Mouse (Mus musculus): ENCODE measurements around the gene Vav2. TPM values are rescaled to one million over a fixed set of nuclear protein-coding genes. Genes with fewer than 3 reads are reported as not detected.

Vav2 gene
- total RNA-seq, 2 experiments from 2014 or later = 10.2 to 13.1 TPM

- no peak for DNase-seq
Observed at GRCm38 (mm10) chr2:27410518-27411140, 16.2 kb downstream of the Vav2 start.

DNA sequence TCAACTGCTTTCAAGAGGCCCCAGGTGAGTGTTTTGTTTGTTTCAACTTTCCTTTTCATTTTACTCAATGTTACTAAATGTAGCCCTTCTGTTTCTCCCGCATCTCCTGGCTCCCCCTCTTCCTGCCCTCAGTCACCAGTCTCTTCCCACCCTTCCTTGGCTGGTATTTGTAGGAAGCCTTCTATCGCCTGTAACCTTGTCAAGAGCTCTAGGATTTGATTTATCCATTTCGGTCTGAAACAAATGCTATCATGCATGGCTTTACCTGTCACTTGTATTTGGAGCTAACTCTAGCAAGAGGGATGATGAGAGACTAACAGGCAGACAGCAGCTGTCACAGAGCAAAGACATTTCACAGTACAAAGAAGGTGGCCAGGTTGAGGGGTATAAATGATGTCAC is 18.6 kb downstream of the Vav2 start:
- no peak for DNase-seq

DNA sequence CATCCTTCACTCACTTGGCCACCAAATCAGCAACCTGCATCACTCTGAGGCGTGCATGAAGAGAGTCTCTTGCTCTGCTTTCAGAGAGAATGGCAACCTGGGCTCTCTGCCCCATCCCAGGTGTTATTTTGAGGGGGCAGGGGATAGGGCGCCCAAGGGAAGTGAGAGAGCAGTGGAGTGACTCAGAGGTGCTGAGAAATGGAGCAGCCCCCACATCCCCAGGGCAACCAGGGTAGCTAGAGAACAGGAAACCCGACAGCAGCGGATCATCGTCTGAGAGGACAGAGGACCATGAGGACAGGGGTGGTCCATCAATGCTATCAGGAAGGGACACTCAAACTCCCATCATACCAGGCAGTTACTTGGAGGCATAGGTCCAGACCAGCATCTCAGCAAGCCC is 19.9 kb downstream of the Vav2 start:
- DNase-seq = no peak

- DNase-seq = no peak
Observed at GRCm38 (mm10) chr2:27405094-27405884, 21.5 kb downstream of the Vav2 start.

GRCm38 (mm10) chr2:27404375-27405093 is 22.3 kb downstream of the Vav2 start:
- DNase-seq = no peak

DNA sequence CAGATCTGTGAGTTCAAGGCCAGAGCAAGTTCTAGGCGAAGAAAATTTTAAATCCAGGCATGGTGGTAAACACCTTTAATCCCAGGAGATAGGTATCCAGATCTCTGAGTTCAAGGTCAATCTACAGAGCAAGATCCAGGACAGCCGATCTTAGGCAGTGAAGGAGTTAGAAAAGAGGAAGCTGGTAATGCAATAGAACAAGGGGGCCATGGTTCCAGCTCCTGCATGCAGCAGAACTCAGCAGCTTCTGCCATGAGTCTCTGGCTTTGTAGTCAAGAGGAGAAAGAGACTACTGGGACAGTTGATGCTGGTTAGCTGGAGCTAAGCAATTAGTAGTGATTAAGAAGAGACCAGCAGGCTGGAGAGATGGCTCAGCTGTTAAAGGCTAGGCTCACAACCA is 25.3 kb downstream of the Vav2 start:
- no peak for DNase-seq

- DNase-seq = no peak
Observed at GRCm38 (mm10) chr2:27400083-27400482, 26.8 kb downstream of the Vav2 start.

DNA sequence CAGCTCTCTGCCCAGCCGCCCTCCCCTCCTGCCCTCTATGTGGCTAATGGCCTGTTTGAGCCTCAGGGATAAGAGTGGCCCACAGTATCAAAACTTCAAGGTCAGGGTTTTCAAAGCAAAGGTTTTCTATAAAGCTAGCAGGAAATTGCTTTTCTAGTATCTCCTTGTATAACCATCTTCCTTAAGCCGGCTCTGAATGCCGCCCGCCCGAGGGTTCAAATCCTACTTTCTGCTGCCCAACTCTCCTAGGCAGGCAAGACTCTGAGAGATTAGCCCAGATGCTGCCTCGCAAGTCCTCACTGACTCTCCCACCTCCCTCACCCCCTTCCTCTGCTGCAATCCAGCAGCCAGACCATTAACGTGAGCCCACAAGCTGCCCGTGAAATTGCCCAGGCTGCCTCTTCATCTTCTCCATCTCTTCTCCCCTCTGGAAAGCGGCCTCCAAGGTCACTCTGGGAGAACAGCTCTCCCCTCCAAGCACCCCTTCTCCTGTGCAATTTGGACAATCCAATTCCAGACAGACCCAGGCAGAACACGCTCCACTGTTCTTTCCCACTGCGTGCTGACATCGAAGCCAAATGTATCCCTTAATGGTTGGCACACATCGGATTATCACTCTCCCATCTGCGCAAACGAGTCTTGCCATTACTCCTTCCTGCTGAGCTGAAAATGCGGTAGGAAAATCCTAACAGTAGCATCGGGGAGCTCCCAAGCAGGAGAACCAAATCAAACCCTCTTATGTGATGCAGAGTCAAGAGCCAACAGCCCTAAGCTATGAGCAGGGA is 30.0 kb downstream of the Vav2 start:
- no peak for DNase-seq

DNA sequence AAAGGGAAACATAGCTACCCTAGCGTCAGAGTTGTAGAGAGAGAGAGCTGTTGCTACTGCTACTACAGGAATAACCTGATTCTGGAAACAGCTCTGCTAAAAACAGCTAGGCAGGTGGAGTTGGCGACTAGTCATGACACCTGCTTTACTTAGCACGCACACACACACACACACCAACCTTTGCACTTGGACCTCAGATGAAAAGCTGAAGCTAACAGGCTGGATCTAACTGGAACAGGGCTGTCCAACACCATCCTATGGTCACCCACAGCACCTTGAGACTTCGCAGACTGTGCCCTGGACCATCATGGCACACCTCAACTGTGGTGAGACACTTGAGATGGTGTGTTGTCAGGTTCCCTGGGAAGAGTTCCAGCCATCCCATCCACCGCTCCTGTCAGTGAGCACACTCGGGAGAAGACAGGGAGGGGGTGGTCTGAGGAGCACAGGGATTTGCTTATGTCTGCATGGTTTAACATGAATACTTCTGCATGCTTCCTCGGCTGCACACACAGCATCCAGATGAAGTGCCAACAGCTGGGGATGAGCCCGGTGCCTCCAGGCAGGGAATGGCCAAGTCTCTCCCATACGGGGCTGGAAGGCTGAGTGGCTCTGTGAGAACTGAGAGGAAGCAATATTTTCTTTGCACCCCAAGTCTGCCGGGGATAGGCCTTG is 32.5 kb downstream of the Vav2 start:
- DNase-seq = no peak

DNA sequence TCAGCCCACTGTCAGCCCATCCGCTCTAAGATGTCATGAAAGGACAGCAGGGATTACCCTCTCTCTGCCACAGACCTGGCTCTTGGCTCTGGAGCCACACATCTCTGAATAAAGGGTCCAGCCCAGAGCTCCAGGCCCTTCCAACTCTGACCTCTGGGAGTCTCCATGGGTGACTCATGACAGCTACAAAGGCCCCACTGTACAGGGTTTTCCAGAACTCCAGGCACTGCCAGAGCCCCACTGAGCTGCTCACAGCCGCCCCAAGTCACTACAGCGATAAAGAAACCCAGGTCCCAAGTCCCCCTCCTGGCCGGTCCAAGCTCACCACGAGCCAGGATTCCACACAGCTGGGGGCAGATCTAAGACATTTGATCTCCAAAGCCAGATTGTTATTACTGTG is 34.6 kb downstream of the Vav2 start:
- DNase-seq = peak; percentile 51 to 68

DNA sequence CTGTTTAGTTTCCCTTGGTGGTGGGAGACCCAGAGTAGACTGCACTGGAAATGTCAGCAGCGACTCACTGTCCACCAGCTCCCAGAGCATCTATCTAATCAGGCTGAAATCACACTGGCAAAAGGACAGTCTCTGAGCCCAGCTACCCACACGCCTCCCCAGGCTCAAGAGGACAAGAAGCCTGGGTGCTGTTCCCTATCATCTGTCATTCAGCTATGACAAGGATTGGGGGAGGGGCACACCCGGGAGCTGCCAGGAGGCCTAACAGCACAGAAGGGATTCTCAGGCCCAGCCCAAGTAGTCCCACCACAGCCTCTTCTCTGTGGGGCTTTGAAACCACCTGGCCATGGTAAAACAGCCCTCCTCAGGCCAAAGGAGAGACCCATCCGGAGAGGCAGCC is 36.1 kb downstream of the Vav2 start:
- DNase-seq = no peak

GRCm38 (mm10) chr2:27390325-27390724 is 36.5 kb downstream of the Vav2 start:
- no peak for DNase-seq

- no peak for DNase-seq
Observed at GRCm38 (mm10) chr2:27389272-27390162, 37.3 kb downstream of the Vav2 start.

DNA sequence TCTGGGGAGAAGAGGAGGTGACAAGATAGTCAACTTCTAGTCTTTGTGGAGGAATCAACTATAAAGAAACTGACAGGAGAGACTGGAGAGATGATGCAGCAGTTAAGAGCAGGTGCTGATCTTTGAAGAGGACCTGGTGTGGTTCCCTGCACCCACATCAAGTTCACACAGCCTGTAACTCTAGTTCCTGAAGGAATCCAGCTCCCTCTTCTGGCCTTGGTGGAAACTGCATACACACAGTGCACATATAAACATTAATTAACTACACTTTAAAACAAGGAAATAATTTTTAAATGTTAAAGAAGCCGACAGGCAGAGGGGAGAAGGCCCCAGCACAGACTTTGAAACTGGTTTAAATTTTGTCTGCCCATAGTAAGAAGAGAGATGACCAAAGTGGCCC is 39.6 kb downstream of the Vav2 start:
- no peak for DNase-seq

DNA sequence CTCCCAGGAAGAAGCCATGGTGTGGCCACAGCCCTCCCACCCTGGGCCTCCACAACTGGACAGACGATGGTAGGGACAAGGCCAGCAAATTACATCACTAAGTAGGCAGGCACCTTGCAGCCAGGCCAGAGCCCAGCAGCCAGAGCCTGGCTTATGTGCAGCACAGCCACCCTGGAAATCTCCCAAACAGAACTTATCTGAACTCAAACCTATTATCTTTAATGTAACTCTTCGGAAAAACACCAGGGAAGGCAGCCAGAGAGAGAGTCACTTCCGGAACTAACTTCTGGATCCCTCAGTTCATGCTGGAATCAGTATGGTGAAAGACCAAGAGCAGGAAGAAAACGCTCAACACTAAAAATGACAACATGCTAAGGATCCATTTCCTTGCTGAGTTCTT is 45.1 kb downstream of the Vav2 start:
- peak; percentile 70 to 74 for DNase-seq

- DNase-seq = peak in 1 of 2 experiments; percentile 18
Observed at GRCm38 (mm10) chr2:27381254-27381653, 45.6 kb downstream of the Vav2 start.

DNA sequence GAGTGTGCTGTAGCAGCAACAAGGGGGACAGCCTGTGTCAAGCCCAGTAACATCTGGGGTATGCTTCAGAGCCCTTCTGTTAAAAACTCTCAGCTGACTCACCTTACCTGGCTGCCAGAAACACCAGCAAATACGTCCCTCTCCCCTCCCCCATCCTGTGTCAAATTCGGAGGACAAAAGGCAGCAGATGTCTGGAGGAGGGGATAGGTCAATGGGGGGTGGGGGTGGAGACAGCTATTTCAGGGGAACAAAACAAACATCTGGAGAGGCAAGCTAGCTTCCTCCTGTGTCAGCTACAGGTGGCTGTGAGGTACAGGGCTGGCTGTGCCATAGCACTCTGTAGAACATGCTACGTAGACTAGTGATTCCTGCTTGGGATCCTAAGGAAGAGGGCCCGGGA is 49.0 kb downstream of the Vav2 start:
- DNase-seq = no peak

GRCm38 (mm10) chr2:27377164-27377563 is 49.7 kb downstream of the Vav2 start:
- DNase-seq = no peak

DNA sequence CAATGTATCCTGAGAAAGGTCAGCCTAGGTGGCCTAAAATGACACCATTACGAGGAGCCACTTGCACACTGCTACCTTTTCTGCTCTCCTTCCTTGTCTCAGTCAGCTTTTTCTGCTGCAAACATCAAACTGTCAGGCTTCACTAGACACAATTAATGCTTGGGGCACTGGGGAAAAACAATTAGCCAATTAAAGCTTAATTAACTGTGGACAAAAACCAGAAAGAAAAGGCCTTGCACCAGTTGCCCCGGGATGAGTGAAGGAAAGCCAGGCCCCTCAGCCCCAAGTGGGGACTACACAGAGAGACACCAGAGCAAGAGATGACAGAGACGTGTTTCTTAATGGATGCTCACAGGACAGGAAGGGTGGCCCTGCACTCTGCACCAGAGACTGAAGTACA is 51.7 kb downstream of the Vav2 start:
- no peak for DNase-seq

DNA sequence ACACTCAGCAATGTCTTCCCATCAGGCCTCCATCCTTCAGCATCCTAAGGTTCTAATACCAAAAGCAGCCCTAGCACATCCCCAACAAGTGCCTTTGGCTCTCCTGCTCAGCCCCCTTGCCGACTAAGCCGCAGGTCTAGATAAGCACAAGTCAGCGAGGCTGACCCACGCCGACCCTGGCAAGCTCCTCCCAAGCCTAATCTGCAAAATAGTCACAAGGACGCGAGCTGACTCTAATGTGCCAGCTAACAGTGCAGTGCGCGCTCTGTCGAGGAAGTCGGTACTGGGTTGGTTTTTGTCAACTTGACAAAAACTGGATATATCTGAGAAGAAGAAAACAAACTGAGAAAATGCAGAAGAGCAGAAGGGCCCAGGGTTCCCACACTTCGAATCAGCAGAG is 53.5 kb downstream of the Vav2 start:
- peak; percentile 46 to 61 for DNase-seq

- no peak for DNase-seq
Observed at GRCm38 (mm10) chr2:27371450-27371849, 55.4 kb downstream of the Vav2 start.

All from heart, adult 18-20 months (tissue).